ENCODE assay signal across 19 mouse cellular contexts in the genomic region with DNA sequence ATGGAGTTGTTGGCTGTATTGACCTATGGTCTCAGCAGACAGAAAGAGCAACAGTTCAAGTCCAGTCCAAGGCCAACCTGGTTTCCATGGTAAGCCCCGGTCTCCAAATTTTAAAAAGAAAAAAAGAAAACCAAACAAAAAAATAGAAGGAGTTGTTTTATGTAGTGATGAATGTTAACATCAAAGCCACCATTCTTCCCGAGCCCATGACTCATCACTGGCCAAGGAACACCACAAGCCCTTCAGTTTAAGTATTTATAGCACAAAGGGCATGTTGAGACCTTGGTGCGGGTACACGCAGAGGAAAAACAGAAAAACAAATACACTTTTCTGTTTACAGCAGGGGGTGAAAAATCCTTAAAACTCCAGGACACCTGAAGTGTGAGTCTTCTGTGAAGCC. TPM values are rescaled to one million over a fixed set of nuclear protein-coding genes. Genes with fewer than 3 reads are reported as not detected.
DNase-seq lines count a peak whose midpoint lies in the region; ATAC-seq and TF ChIP-seq lines count a peak whose summit lies in the region.
"Had no signal": no experiment of that assay in that cellular context is flagged by ENCODE, and none has a peak within 500 bp of the region (broad histone marks: within the 10 kb centered on the region; RNA-seq: fewer than 3 reads in every experiment).

No protein-coding gene starts in this region.

- H3K9ac ChIP-seq in hindbrain, postnatal 0 days (replicated peaks; ENCODE audit: low read length) = no peak overlapping the region
- no peak overlapping the region for H3K9ac ChIP-seq in hindbrain, embryonic 12.5 days
- H3K9ac ChIP-seq: embryonic facial prominence, embryonic 15.5 days; hindbrain, embryonic 13.5 days; liver, embryonic 13.5 days; neural tube, embryonic 13.5 days had no signal

- no peaks in the 10 kb centered on the region for H3K9me3 ChIP-seq in hindbrain, postnatal 0 days (ENCODE audit: low read length)
- no peaks in the 10 kb centered on the region for H3K9me3 ChIP-seq in hindbrain, embryonic 12.5 days (replicated peaks)
- H3K9me3 ChIP-seq: embryonic facial prominence, embryonic 15.5 days; hindbrain, embryonic 13.5 days; liver, embryonic 13.5 days; neural tube, embryonic 13.5 days had no signal

- TF ChIP-seq CTCF in hindbrain, postnatal 0 days (IDR thresholded peaks at IDR 0.05; ENCODE audit: low read depth) = no peak
- TF ChIP-seq CTCF in Patski (IDR thresholded peaks at IDR 0.05) = no peak
- no peak for TF ChIP-seq CTCF in embryonic fibroblast, embryonic 13.5 days (IDR thresholded peaks at IDR 0.05; ENCODE audit: borderline replicate concordance, insufficient read depth, low read length)
- TF ChIP-seq CTCF in lung, adult 2 months (IDR thresholded peaks at IDR 0.05; ENCODE audit: insufficient read depth, low read length) = no peak

- H3K27ac ChIP-seq in hindbrain, postnatal 0 days = peak overlapping the region; percentile 49; the same call in 1 of the 2 replicates
- H3K27ac ChIP-seq in hindbrain, embryonic 12.5 days = no peak overlapping the region
- H3K27ac ChIP-seq in embryonic fibroblast, embryonic 13.5 days (ENCODE audit: insufficient read depth, low read length) = peak overlapping the region; percentile 43
- H3K27ac ChIP-seq: embryonic facial prominence, embryonic 15.5 days; hindbrain, embryonic 13.5 days; liver, embryonic 13.5 days; neural tube, embryonic 13.5 days had no signal

- WGBS in hindbrain, postnatal 0 days = 76% methylated on average over 4 of the region's 4 CpGs
- 84% methylated on average over 4 of the region's 4 CpGs for WGBS in hindbrain, embryonic 12.5 days
- WGBS in lung, adult 2 months = 52% methylated on average over 4 of the region's 4 CpGs

- no peaks in the 10 kb centered on the region for H3K36me3 ChIP-seq in hindbrain, postnatal 0 days (ENCODE audit: insufficient read depth, low read length)
- H3K36me3 ChIP-seq in hindbrain, embryonic 12.5 days = no peaks in the 10 kb centered on the region
- H3K36me3 ChIP-seq: embryonic facial prominence, embryonic 15.5 days; hindbrain, embryonic 13.5 days; liver, embryonic 13.5 days; neural tube, embryonic 13.5 days had no signal

- in situ Hi-C loops in Patski (cut with MboI; ENCODE audit: low pct_unique_long_range_greater_than_20kb) = no loop called here

- POLR2A ChIA-PET in Patski (lab: Charles Lee) = no interaction called here

- DNase-seq in adrenal gland, adult (ENCODE audit: inconsistent age in 2 of 2, low spot score in 1 of 2) = peak; percentile 80 to 89
- no peak for DNase-seq in adrenal gland, adult 18-20 months (ENCODE audit: low spot score in 2 of 2)
- DNase-seq in hindbrain, postnatal 0 days (ENCODE audit: low spot score) = no peak
- DNase-seq in Patski (ENCODE audit: low read depth, low spot score) = no peak
- no peak for DNase-seq in spleen, adult 18-20 months
- DNase-seq in lung, adult 2 months = no peak
- DNase-seq: cerebellum, adult 18-20 months; kidney, adult 11 months; kidney, postnatal 25 days; liver, embryonic 13.5 days; retina, postnatal 1 day; thymus, adult 2 months had no signal

- 0 out of 2 replicates have a peak, but pooled peaks cover 5% of the 10 kb centered on the region for H3K4me1 ChIP-seq in hindbrain, postnatal 0 days (ENCODE audit: insufficient read depth, low read length)
- H3K4me1 ChIP-seq in hindbrain, embryonic 12.5 days = no peaks in the 10 kb centered on the region
- peaks cover 12% of the 10 kb centered on the region for H3K4me1 ChIP-seq in embryonic fibroblast, embryonic 13.5 days (ENCODE audit: control insufficient read depth, insufficient read depth, low read length)
- no peaks in the 10 kb centered on the region for H3K4me1 ChIP-seq in lung, adult 2 months (ENCODE audit: control insufficient read depth, insufficient read depth, low read length)
- H3K4me1 ChIP-seq: liver, embryonic 13.5 days had no signal

- CTCF ChIA-PET in Patski (lab: Charles Lee) = interaction anchor here (1.2 kb wide), 1 partner anchor 23 kb away, joined by 3 read pairs; no protein-coding TSS in a partner anchor

- no peak overlapping the region for H3K4me2 ChIP-seq in hindbrain, postnatal 0 days (ENCODE audit: low read depth, low read length)
- H3K4me2 ChIP-seq in hindbrain, embryonic 12.5 days (replicated peaks) = no peak overlapping the region
- H3K4me2 ChIP-seq: embryonic facial prominence, embryonic 15.5 days; hindbrain, embryonic 13.5 days; liver, embryonic 13.5 days; neural tube, embryonic 13.5 days had no signal

- H3K27me3 ChIP-seq in hindbrain, postnatal 0 days (ENCODE audit: insufficient read depth, low read length) = no peaks in the 10 kb centered on the region
- H3K27me3 ChIP-seq in hindbrain, embryonic 12.5 days = no peaks in the 10 kb centered on the region
- no peaks in the 10 kb centered on the region for H3K27me3 ChIP-seq in Patski
- H3K27me3 ChIP-seq: embryonic facial prominence, embryonic 15.5 days; hindbrain, embryonic 13.5 days; liver, embryonic 13.5 days; neural tube, embryonic 13.5 days had no signal

- no peak for ATAC-seq in hindbrain, postnatal 0 days
- no peak for ATAC-seq in hindbrain, embryonic 12.5 days (ENCODE audit: low FRiP score)
- ATAC-seq in Patski = peak; percentile 74
- ATAC-seq: forebrain, embryonic 14.5 days; lung, postnatal 0 days had no signal

- no peak for TF ChIP-seq POLR2A in embryonic fibroblast, embryonic 13.5 days (IDR thresholded peaks at IDR 0.05; ENCODE audit: low read depth, low read length)
- no peak for TF ChIP-seq POLR2A in lung, adult 2 months (IDR thresholded peaks at IDR 0.05; ENCODE audit: borderline replicate concordance, extremely low read depth, low read depth, low read length)

- no peak overlapping the region for H3K4me3 ChIP-seq in hindbrain, postnatal 0 days (ENCODE audit: low read length)
- H3K4me3 ChIP-seq in hindbrain, embryonic 12.5 days = no peak overlapping the region
- no peak overlapping the region for H3K4me3 ChIP-seq in embryonic fibroblast, embryonic 13.5 days (ENCODE audit: insufficient read depth, low read length)
- H3K4me3 ChIP-seq in lung, adult 2 months (replicated peaks; ENCODE audit: extremely low read depth, low read depth, low read length) = no peak overlapping the region
- H3K4me3 ChIP-seq: embryonic facial prominence, embryonic 15.5 days; hindbrain, embryonic 13.5 days; liver, embryonic 13.5 days; neural tube, embryonic 13.5 days had no signal

RNA-seq across cellular contexts. Expression of gene Cpe, which starts 49.5 kb away (rescaled TPM):
- total RNA-seq in adrenal gland, adult 18-20 months (2021) = 100 to 1,000 TPM; 765 to 787 TPM
- 614 and 704 TPM in 2 replicates for total RNA-seq in hindbrain, postnatal 0 days (2014; rRNA removed)
- polyA plus RNA-seq in hindbrain, postnatal 0 days (2015; fragmentation: Nextera tagmentation; extraction: Ambion mirVana) = 1,088 and 1,129 TPM in 2 replicates
- polyA plus RNA-seq in hindbrain, embryonic 12.5 days (2016; fragmentation: Nextera tagmentation; extraction: Ambion mirVana) = 387 and 416 TPM in 2 replicates
- polyA plus RNA-seq in Patski (2021) = 1,016 TPM
- 511 and 923 TPM in 2 replicates for polyA plus RNA-seq in embryonic fibroblast, embryonic 13.5 days (2011; ENCODE audit: insufficient read length, low read depth, missing spikeins)
- polyA plus RNA-seq in lung, adult 2 months (2012; rRNA removed) = 28.8 and 29.7 TPM in 2 replicates

Comparison
In these comparisons a context has a peak if more than half of its experiments do, and no peak if none do; other contexts are left out.
1. DNase-seq: peak in adrenal gland, adult (2 of 2); none in adrenal gland, adult 18-20 months (0 of 2), hindbrain, postnatal 0 days (single experiment), Patski (single experiment), spleen, adult 18-20 months (0 of 2) and lung, adult 2 months (single experiment).
2. RNA of gene Cpe, which starts 49.5 kb away (polyA plus RNA-seq): 1,088 to 1,129 TPM in hindbrain, postnatal 0 days, 1,016 TPM in Patski (single experiment), 511 to 923 TPM in embryonic fibroblast, embryonic 13.5 days and 387 to 416 TPM in hindbrain, embryonic 12.5 days; 28.8 to 29.7 TPM in lung, adult 2 months; every median in the first group is over 10 times any median in the second.